25 mouse cellular contexts compared by ENCODE assay signal in genomic region chr16:50863565-50863964, GRCm38 (mm10).
"Had no signal": no experiment of that assay in that cellular context is flagged by ENCODE, and none has a peak within 500 bp of the region (broad histone marks: within the 10 kb centered on the region; RNA-seq: fewer than 3 reads in every experiment).

No protein-coding gene starts in this region.

- H3K4me3 ChIP-seq: gastrocnemius, adult 2 months; heart, embryonic 10.5 days; heart, embryonic 12.5 days; hindbrain, embryonic 10.5 days; hindbrain, embryonic 12.5 days; intestine, embryonic 15.5 days; layer of hippocampus, adult 2 months; left cerebral cortex, adult 2 months; limb, embryonic 10.5 days; limb, embryonic 12.5 days; liver, embryonic 13.5 days; liver, embryonic 15.5 days had no signal

- ATAC-seq: forebrain, embryonic 16.5 days; hindbrain, embryonic 16.5 days; inflammation-experienced regulatory T-cells, adult 6 months; intestine, embryonic 15.5 days; intestine, postnatal 0 days; liver, postnatal 0 days had no signal

- H3K36me3 ChIP-seq: heart, embryonic 10.5 days; heart, embryonic 12.5 days; hindbrain, embryonic 10.5 days; hindbrain, embryonic 12.5 days; intestine, embryonic 15.5 days; limb, embryonic 10.5 days; limb, embryonic 12.5 days; liver, embryonic 13.5 days; liver, embryonic 15.5 days had no signal

- H3K27ac ChIP-seq: gastrocnemius, adult 2 months; heart, embryonic 10.5 days; hindbrain, embryonic 10.5 days; hindbrain, embryonic 12.5 days; hindbrain, embryonic 14.5 days; intestine, embryonic 15.5 days; layer of hippocampus, adult 2 months; left cerebral cortex, adult 2 months; limb, embryonic 10.5 days; limb, embryonic 12.5 days; liver, embryonic 13.5 days; liver, embryonic 15.5 days had no signal

- H3K27me3 ChIP-seq: heart, embryonic 12.5 days; hindbrain, embryonic 12.5 days; intestine, embryonic 15.5 days; limb, embryonic 12.5 days; liver, embryonic 13.5 days; liver, embryonic 15.5 days had no signal

- H3K9me3 ChIP-seq: heart, embryonic 10.5 days; heart, embryonic 12.5 days; hindbrain, embryonic 10.5 days; hindbrain, embryonic 12.5 days; intestine, embryonic 15.5 days; limb, embryonic 10.5 days; limb, embryonic 12.5 days; liver, embryonic 13.5 days; liver, embryonic 15.5 days had no signal

- H3K4me1 ChIP-seq: heart, embryonic 10.5 days; heart, embryonic 12.5 days; hindbrain, embryonic 10.5 days; hindbrain, embryonic 12.5 days; intestine, embryonic 15.5 days; limb, embryonic 12.5 days; liver, embryonic 13.5 days; liver, embryonic 15.5 days had no signal

- H3K4me2 ChIP-seq: heart, embryonic 12.5 days; hindbrain, embryonic 12.5 days; hindbrain, embryonic 14.5 days; intestine, embryonic 15.5 days; limb, embryonic 12.5 days; liver, embryonic 11.5 days; liver, embryonic 13.5 days; liver, embryonic 15.5 days had no signal

- H3K9ac ChIP-seq: heart, embryonic 12.5 days; hindbrain, embryonic 12.5 days; hindbrain, embryonic 14.5 days; intestine, embryonic 15.5 days; limb, embryonic 12.5 days; liver, embryonic 13.5 days; liver, embryonic 15.5 days; liver, postnatal 0 days had no signal

- DNase-seq: gastrocnemius, adult 2 months; gastrocnemius, postnatal 10 days; gastrocnemius, postnatal 25 days; heart, adult 18-20 months; heart, postnatal 10 days; heart, postnatal 4 days; liver; liver, embryonic 13.5 days; liver, postnatal 0 days had no signal
